Mouse (Mus musculus) kidney, embryonic 16.5 days (tissue): ENCODE measurements at regions not wholly inside any gene's neighbourhood (a gene's known extent, or its start where the extent isn't known, plus 50 kb on each side); places are given as distances from the start of the nearest gene placed in this dataset.

Experiments
- ATAC-seq: fragments of 200-750 bp; cut with Nextera tagmentation; 2 replicates; pipeline ENCODE4 v1.8.0; 2017; ENCODE audit warnings: moderate TSS enrichment; ENCODE audit not compliant: low FRiP score, low TSS enrichment
- H3K27ac ChIP-seq: fragments of 300-500 bp; sonication (generic); 2 replicates; pipeline ENCODE4 v1.5.1; 2014; ENCODE audit warnings: low read length
- H3K27me3 ChIP-seq: fragments of 300-500 bp; sonication (generic); 2 replicates; pipeline ENCODE4 v1.6.1; 2014; ENCODE audit warnings: low read length, control low read depth, mixed read lengths; ENCODE audit not compliant: insufficient read depth
- H3K36me3 ChIP-seq: fragments of 300-500 bp; sonication (generic); 2 replicates; pipeline ENCODE4 v1.6.1; 2014; ENCODE audit warnings: low read length, control low read depth, mixed read lengths; ENCODE audit not compliant: insufficient read depth
- H3K4me1 ChIP-seq: fragments of 300-500 bp; sonication (generic); 2 replicates; pipeline ENCODE4 v1.6.1; 2014; ENCODE audit warnings: low read length, control low read depth, mixed read lengths; ENCODE audit not compliant: insufficient read depth
- H3K4me2 ChIP-seq: fragments of 300-500 bp; sonication (generic); replicated peaks from 2 replicates; pipeline ENCODE4 v1.6.1; 2014; ENCODE audit warnings: low read depth, low read length
- H3K4me3 ChIP-seq: fragments of 300-500 bp; sonication (generic); 2 replicates; pipeline ENCODE4 v1.5.1; 2014; ENCODE audit warnings: mild to moderate bottlenecking, low read length
- H3K9ac ChIP-seq: fragments of 300-500 bp; sonication (generic); replicated peaks from 2 replicates; pipeline ENCODE4 v1.6.1; 2014; ENCODE audit warnings: low read length
- H3K9me3 ChIP-seq: fragments of 300-500 bp; sonication (generic); 2 replicates; pipeline ENCODE4 v1.6.1; 2016; ENCODE audit warnings: low read length, control low read depth
- WGBS: fragments of 180-500 bp; shearing (Covaris S2); extraction: QIAGEN DNeasy Blood & Tissue Kit; methylation state at CpG from one replicate; pipeline ENCODE4 v1.1.7; 2014; 5-methylcytosine and 5-hydroxymethylcytosine counted together

GRCm38 (mm10) chr7:111134496-111134895 lies 51.7 kb upstream of the Eif4g2 start:
- Histone ChIP-seq H3K9me3 (no peaks in the 10 kb centered on the region), H3K27me3 (no peaks in the 10 kb centered on the region), H3K4me3 (no peak overlapping the region), H3K9ac (no peak overlapping the region), H3K4me2 (no peak overlapping the region), H3K27ac (no peak overlapping the region), H3K4me1 (no peaks in the 10 kb centered on the region), H3K36me3 (no peaks in the 10 kb centered on the region)
- 89% methylated on average over 2 of the region's 2 CpGs for WGBS
- no peak for ATAC-seq
